Mouse (Mus musculus) limb, embryonic 10.5 days (tissue): Measurements from ENCODE around the gene Tmem189. TPM values are rescaled to one million over a fixed set of nuclear protein-coding genes. Genes with fewer than 3 reads are reported as not detected.
A peak's percentile ranks its signal among the peaks of the same experiment; 100 is the strongest.

Source experiments
- DNase-seq: peaks from one replicate; pipeline ENCODE4 v3.0.0-alpha.2; 2017; ENCODE audit warnings: low spot score
- H3K27ac ChIP-seq: fragments of 300-500 bp; sonication (generic); 2 replicates; pipeline ENCODE4 v1.5.1; 2016; ENCODE audit warnings: mild to moderate bottlenecking
- H3K27me3 ChIP-seq: fragments of 300-500 bp; sonication (generic); 2 replicates; pipeline ENCODE4 v1.6.1; 2016; ENCODE audit warnings: low read depth, mild to moderate bottlenecking; ENCODE audit not compliant: poor library complexity, severe bottlenecking
- H3K36me3 ChIP-seq: fragments of 300-500 bp; sonication (generic); 2 replicates; pipeline ENCODE4 v1.6.1; 2016; ENCODE audit warnings: mild to moderate bottlenecking, moderate library complexity
- H3K4me1 ChIP-seq: fragments of 300-500 bp; sonication (generic); 2 replicates; pipeline ENCODE4 v1.6.1; 2016
- H3K4me3 ChIP-seq: fragments of 300-500 bp; sonication (generic); 2 replicates; pipeline ENCODE4 v1.5.1; 2016; ENCODE audit warnings: mild to moderate bottlenecking, moderate library complexity
- H3K9me3 ChIP-seq: fragments of 300-500 bp; sonication (generic); replicated peaks from 2 replicates; pipeline ENCODE4 v1.6.1; 2016; ENCODE audit warnings: mild to moderate bottlenecking
- WGBS: fragments of 180-500 bp; shearing (Covaris S2); methylation state at CpG from one replicate; pipeline ENCODE4 v1.1.7; 2016; 5-methylcytosine and 5-hydroxymethylcytosine counted together
- polyA plus RNA-seq: library from polyadenylated mRNA; unstranded; fragments of >200 nt; fragmentation: Nextera tagmentation; extraction: Ambion mirVana; gene quantifications from 2 replicates; pipeline ENCODE4 v1.2.1, GENCODE M21; 2016

Gene Tmem189
- polyA plus RNA-seq, 1 experiment from 2014 or later, result 43.2 TPM

GRCm38 (mm10) chr2:167714298-167714697 lies 24.7 kb upstream of the Tmem189 start:
- Histone ChIP-seq H3K4me1 (peaks cover 8% of the 10 kb centered on the region; the same call in 1 of the 2 replicates), H3K4me3 (no peak overlapping the region), H3K27me3 (no peaks in the 10 kb centered on the region), H3K36me3 (no peaks in the 10 kb centered on the region), H3K9me3 (no peaks in the 10 kb centered on the region), H3K27ac (no peak overlapping the region)
- 92% methylated on average over 6 of the region's 6 CpGs for WGBS
- no peak for DNase-seq

- no peak for DNase-seq
- H3K27ac ChIP-seq, result no peak overlapping the region
- 74% methylated on average over 20 of the region's 23 CpGs for WGBS
These were observed 23.5 kb upstream of the Tmem189 start for GRCm38 (mm10) chr2:167712872-167713821.

GRCm38 (mm10) chr2:167710574-167710973 lies 21.0 kb upstream of the Tmem189 start:
- 81% methylated on average over 6 of the region's 6 CpGs for WGBS
- Histone ChIP-seq H3K27me3 (no peaks in the 10 kb centered on the region), H3K4me3 (no peak overlapping the region), H3K36me3 (no peaks in the 10 kb centered on the region), H3K9me3 (no peaks in the 10 kb centered on the region), H3K4me1 (peaks cover 20% of the 10 kb centered on the region), H3K27ac (peak overlapping the region; percentile 11; the same call in 1 of the 2 replicates)
- no peak for DNase-seq

More at GRCm38 (mm10) chr2:167712872-167713821, 23.5 kb upstream of the Tmem189 start:
- Histone ChIP-seq H3K9me3 (no peaks in the 10 kb centered on the region), H3K4me1 (peaks cover 8% of the 10 kb centered on the region; the same call in 1 of the 2 replicates), H3K4me3 (no peak overlapping the region), H3K36me3 (no peaks in the 10 kb centered on the region), H3K27me3 (no peaks in the 10 kb centered on the region)

- DNase-seq, result no peak
- H3K27ac ChIP-seq, result no peak overlapping the region
- 76% methylated on average over 6 of the region's 6 CpGs for WGBS
These were observed 20.3 kb upstream of the Tmem189 start for GRCm38 (mm10) chr2:167709969-167710368.

GRCm38 (mm10) chr2:167708373-167708772 lies 18.8 kb upstream of the Tmem189 start:
- no peak for DNase-seq
- Histone ChIP-seq H3K27me3 (no peaks in the 10 kb centered on the region), H3K4me1 (peaks cover 22% of the 10 kb centered on the region), H3K9me3 (no peaks in the 10 kb centered on the region), H3K36me3 (no peaks in the 10 kb centered on the region), H3K4me3 (no peak overlapping the region), H3K27ac (no peak overlapping the region)
- 62% methylated on average over 15 of the region's 15 CpGs for WGBS

More at GRCm38 (mm10) chr2:167709969-167710368, 20.3 kb upstream of the Tmem189 start:
- H3K4me1 ChIP-seq, result peaks cover 22% of the 10 kb centered on the region
- no peaks in the 10 kb centered on the region for H3K9me3 ChIP-seq
- H3K36me3 ChIP-seq, result no peaks in the 10 kb centered on the region
- no peak overlapping the region for H3K4me3 ChIP-seq
- H3K27me3 ChIP-seq, result no peaks in the 10 kb centered on the region

GRCm38 (mm10) chr2:167706183-167706939 lies 16.7 kb upstream of the Tmem189 start:
- no peak for DNase-seq
- Histone ChIP-seq H3K27me3 (peaks cover 9% of the 10 kb centered on the region; the same call in 1 of the 2 replicates), H3K36me3 (no peaks in the 10 kb centered on the region), H3K4me1 (peaks cover 25% of the 10 kb centered on the region), H3K4me3 (no peak overlapping the region), H3K9me3 (no peaks in the 10 kb centered on the region), H3K27ac (peak overlapping the region; percentile 57; the same call in 1 of the 2 replicates)
- WGBS, result 76% methylated on average over 11 of the region's 11 CpGs

GRCm38 (mm10) chr2:167704409-167704808 lies 14.8 kb upstream of the Tmem189 start:
- WGBS, result 89% methylated on average over 4 of the region's 4 CpGs
- no peaks in the 10 kb centered on the region for H3K36me3 ChIP-seq
- H3K4me1 ChIP-seq, result peaks cover 17% of the 10 kb centered on the region
- H3K4me3 ChIP-seq, result no peak overlapping the region
- no peak overlapping the region for H3K27ac ChIP-seq
- no peaks in the 10 kb centered on the region for H3K9me3 ChIP-seq
- no peak for DNase-seq
- peaks cover 9% of the 10 kb centered on the region; the same call in 1 of the 2 replicates for H3K27me3 ChIP-seq

GRCm38 (mm10) chr2:167702126-167702525 lies 12.5 kb upstream of the Tmem189 start:
- no peak overlapping the region for H3K4me3 ChIP-seq
- H3K27ac ChIP-seq, result no peak overlapping the region
- H3K36me3 ChIP-seq, result no peaks in the 10 kb centered on the region
- H3K4me1 ChIP-seq, result peaks cover 17% of the 10 kb centered on the region
- H3K9me3 ChIP-seq, result no peaks in the 10 kb centered on the region
- DNase-seq, result no peak
- H3K27me3 ChIP-seq, result peaks cover 9% of the 10 kb centered on the region; the same call in 1 of the 2 replicates
- WGBS, result 85% methylated on average over 6 of the region's 6 CpGs

- Histone ChIP-seq H3K36me3 (no peaks in the 10 kb centered on the region), H3K27me3 (peaks cover 9% of the 10 kb centered on the region; the same call in 1 of the 2 replicates), H3K9me3 (no peaks in the 10 kb centered on the region), H3K4me1 (peaks cover 15% of the 10 kb centered on the region), H3K4me3 (no peak overlapping the region), H3K27ac (no peak overlapping the region)
- WGBS, result 79% methylated on average over 5 of the region's 5 CpGs
- DNase-seq, result no peak
These were observed 11.8 kb upstream of the Tmem189 start for GRCm38 (mm10) chr2:167701472-167701871.

- no peaks in the 10 kb centered on the region for H3K9me3 ChIP-seq
- no peak overlapping the region for H3K27ac ChIP-seq
- WGBS, result 72% methylated on average over 5 of the region's 5 CpGs
- peaks cover 9% of the 10 kb centered on the region; the same call in 1 of the 2 replicates for H3K27me3 ChIP-seq
- H3K36me3 ChIP-seq, result no peaks in the 10 kb centered on the region
- H3K4me1 ChIP-seq, result peaks cover 13% of the 10 kb centered on the region
- no peak for DNase-seq
- no peak overlapping the region for H3K4me3 ChIP-seq
These were observed 10.4 kb upstream of the Tmem189 start for GRCm38 (mm10) chr2:167700018-167700417.

- Histone ChIP-seq H3K36me3 (no peaks in the 10 kb centered on the region), H3K9me3 (no peaks in the 10 kb centered on the region), H3K4me3 (no peak overlapping the region), H3K27me3 (peaks cover 11% of the 10 kb centered on the region; the same call in 1 of the 2 replicates), H3K27ac (no peak overlapping the region), H3K4me1 (peaks cover 13% of the 10 kb centered on the region)
- WGBS, result 63% methylated on average over 5 of the region's 5 CpGs
- DNase-seq, result no peak
These were observed 8.3 kb upstream of the Tmem189 start for GRCm38 (mm10) chr2:167697902-167698301.

- H3K27me3 ChIP-seq, result peaks cover 20% of the 10 kb centered on the region
- 77% methylated on average over 7 of the region's 7 CpGs for whole genome bisulfite sequencing
- H3K36me3 ChIP-seq, result no peaks in the 10 kb centered on the region
- H3K9me3 ChIP-seq, result no peaks in the 10 kb centered on the region
- peaks cover 10% of the 10 kb centered on the region for H3K4me1 ChIP-seq
- no peak overlapping the region for H3K4me3 ChIP-seq
- no peak for DNase-seq
- no peak overlapping the region for H3K27ac ChIP-seq
These were observed 6.5 kb upstream of the Tmem189 start for GRCm38 (mm10) chr2:167696143-167696542.
